Mouse (Mus musculus): ENCODE data around the gene F930015N05Rik. TPM values are rescaled to one million over a fixed set of nuclear protein-coding genes. Genes with fewer than 3 reads are reported as not detected.

The F930015N05Rik gene
- 4.9 and 5.4 TPM in 2 replicates for polyA plus RNA-seq (2016; fragmentation: Nextera tagmentation; extraction: Ambion mirVana)

- ATAC-seq (ENCODE audit: low FRiP score, low read depth), result no peak
- 0% methylated on average over 24 of the region's 24 CpGs for WGBS
- H3K27me3 ChIP-seq, result peaks cover 20% of the 10 kb centered on the region
Observed at GRCm38 (mm10) chr11:64436412-64436727, at the start of gene F930015N05Rik. TSS of gene F930015N05Rik (minus strand) at chr11:64436653.

DNA sequence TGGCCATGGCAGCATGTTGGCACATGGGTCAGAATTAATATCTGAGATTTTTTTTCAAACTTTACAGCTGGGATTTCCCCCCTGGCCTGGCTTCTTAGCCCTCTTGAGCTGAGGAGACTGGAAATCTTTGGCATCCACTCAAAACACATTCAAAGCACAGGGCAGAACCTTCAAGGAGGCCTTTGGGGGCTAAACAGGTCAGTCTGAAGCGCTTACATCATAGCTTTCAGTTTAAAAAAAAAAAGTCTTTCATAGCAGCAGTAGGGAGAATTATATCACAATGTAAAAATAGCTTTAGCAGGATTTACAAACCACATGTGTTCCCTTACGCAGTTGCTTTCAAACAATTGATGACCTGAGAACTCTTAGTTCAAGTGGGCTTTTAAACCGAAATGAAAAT is 45.0 kb upstream of the F930015N05Rik start:
- no peak overlapping the region for H3K27ac ChIP-seq (replicated peaks)
- H3K4me2 ChIP-seq (replicated peaks), result no peak overlapping the region
- no peak overlapping the region for H3K9ac ChIP-seq (replicated peaks)
- WGBS, result 89% methylated on average over 3 of the region's 3 CpGs
- peaks cover 4% of the 10 kb centered on the region; the same call in 1 of the 2 replicates for H3K4me1 ChIP-seq
- no peaks in the 10 kb centered on the region for H3K36me3 ChIP-seq
- no peaks in the 10 kb centered on the region for H3K9me3 ChIP-seq
- no peak for ATAC-seq (ENCODE audit: low FRiP score, low read depth)
- peaks cover 12% of the 10 kb centered on the region for H3K27me3 ChIP-seq
- H3K4me3 ChIP-seq, result no peak overlapping the region

More at GRCm38 (mm10) chr11:64436412-64436727, at the start of gene F930015N05Rik:
- Histone ChIP-seq H3K9ac (replicated peaks) (peak within 1 kb of the TSS; percentile 90), H3K36me3 (no peaks in the 10 kb centered on the region), H3K4me2 (replicated peaks) (peak within 1 kb of the TSS; percentile 89), H3K4me1 (peaks cover 17% of the 10 kb centered on the region), H3K4me3 (peak within 1 kb of the TSS; percentile 63), H3K27ac (replicated peaks) (peak within 1 kb of the TSS; percentile 78), H3K9me3 (no peaks in the 10 kb centered on the region)

GRCm38 (mm10) chr11:64473679-64474078 is 37.2 kb upstream of the F930015N05Rik start:
- Histone ChIP-seq H3K4me2 (replicated peaks) (no peak overlapping the region), H3K4me1 (no peaks in the 10 kb centered on the region), H3K4me3 (no peak overlapping the region), H3K9me3 (no peaks in the 10 kb centered on the region), H3K27ac (replicated peaks) (no peak overlapping the region), H3K9ac (replicated peaks) (no peak overlapping the region), H3K36me3 (no peaks in the 10 kb centered on the region), H3K27me3 (peaks cover 4% of the 10 kb centered on the region; the same call in 1 of the 2 replicates)
- 90% methylated on average over 3 of the region's 3 CpGs for WGBS
- no peak for ATAC-seq (ENCODE audit: low FRiP score, low read depth)

DNA sequence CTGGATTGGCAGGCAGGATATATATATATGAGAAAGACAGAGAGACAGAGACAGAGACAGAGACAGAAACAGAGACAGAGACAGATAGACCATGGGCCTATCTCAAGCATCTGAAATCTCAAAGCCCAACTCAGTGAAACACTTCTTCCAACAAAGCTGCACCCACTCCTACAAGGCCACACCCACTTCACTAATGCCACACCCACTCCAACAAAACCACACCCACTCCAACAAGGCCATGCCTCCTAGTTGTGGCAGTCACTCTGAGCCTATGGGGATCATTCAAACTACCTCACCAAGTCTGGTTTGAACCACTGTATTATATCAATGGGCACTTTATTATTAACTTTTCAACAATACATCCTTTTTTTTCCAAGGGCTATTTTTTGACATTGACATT is 34.2 kb upstream of the F930015N05Rik start:
- Histone ChIP-seq H3K36me3 (no peaks in the 10 kb centered on the region), H3K27ac (replicated peaks) (no peak overlapping the region), H3K4me3 (no peak overlapping the region), H3K9me3 (no peaks in the 10 kb centered on the region), H3K4me1 (no peaks in the 10 kb centered on the region), H3K4me2 (replicated peaks) (no peak overlapping the region), H3K27me3 (0 out of 2 replicates have a peak, but pooled peaks cover 4% of the 10 kb centered on the region), H3K9ac (replicated peaks) (no peak overlapping the region)
- ATAC-seq (ENCODE audit: low FRiP score, low read depth), result no peak

DNA sequence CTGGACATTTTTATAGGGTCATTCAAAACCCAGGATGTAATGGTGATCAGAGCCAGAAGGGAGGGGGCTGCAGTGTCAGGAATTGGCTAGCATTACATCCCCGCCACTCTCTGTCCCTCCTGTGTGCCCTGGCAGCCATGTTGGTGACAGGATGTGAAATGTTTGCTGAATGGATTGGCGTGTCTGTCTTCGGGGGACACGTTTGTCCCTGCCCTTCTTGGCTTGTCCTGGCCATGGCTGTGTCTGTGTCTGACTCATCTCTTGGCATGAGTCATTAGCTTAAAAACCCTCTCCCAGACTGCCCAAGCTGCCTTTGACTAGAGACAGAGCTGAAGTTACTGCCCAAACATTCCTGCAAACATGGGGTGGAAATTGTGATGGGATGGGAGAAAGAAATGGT is 32.3 kb upstream of the F930015N05Rik start:
- Histone ChIP-seq H3K4me3 (no peak overlapping the region), H3K27ac (replicated peaks) (no peak overlapping the region), H3K4me2 (replicated peaks) (no peak overlapping the region), H3K27me3 (0 out of 2 replicates have a peak, but pooled peaks cover 4% of the 10 kb centered on the region), H3K36me3 (no peaks in the 10 kb centered on the region), H3K9ac (replicated peaks) (no peak overlapping the region), H3K9me3 (no peaks in the 10 kb centered on the region), H3K4me1 (no peaks in the 10 kb centered on the region)
- ATAC-seq (ENCODE audit: low FRiP score, low read depth), result no peak
- 88% methylated on average over 4 of the region's 4 CpGs for WGBS

DNA sequence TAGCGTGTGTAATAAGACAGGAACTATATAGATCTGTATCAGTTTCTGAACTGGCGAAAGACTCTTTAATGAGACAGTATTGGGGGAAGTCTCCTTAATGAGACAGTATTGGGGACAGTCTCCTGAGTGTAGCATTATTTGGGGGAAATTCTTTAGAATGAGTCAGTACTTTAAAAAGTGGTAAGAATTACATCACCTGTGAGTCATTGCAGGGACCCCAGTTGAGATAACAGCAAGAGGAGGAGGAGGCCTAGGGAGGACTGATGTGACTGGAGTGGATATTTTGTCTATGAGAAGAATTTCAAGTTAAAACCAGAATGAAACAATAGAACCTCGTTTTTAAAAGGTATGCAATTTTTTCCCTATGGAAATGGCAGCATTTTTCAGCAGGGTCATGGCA is 25.3 kb upstream of the F930015N05Rik start:
- H3K27ac ChIP-seq (replicated peaks), result no peak overlapping the region
- no peak for ATAC-seq (ENCODE audit: low FRiP score, low read depth)
- WGBS, result 83% methylated on average over 3 of the region's 3 CpGs

DNA sequence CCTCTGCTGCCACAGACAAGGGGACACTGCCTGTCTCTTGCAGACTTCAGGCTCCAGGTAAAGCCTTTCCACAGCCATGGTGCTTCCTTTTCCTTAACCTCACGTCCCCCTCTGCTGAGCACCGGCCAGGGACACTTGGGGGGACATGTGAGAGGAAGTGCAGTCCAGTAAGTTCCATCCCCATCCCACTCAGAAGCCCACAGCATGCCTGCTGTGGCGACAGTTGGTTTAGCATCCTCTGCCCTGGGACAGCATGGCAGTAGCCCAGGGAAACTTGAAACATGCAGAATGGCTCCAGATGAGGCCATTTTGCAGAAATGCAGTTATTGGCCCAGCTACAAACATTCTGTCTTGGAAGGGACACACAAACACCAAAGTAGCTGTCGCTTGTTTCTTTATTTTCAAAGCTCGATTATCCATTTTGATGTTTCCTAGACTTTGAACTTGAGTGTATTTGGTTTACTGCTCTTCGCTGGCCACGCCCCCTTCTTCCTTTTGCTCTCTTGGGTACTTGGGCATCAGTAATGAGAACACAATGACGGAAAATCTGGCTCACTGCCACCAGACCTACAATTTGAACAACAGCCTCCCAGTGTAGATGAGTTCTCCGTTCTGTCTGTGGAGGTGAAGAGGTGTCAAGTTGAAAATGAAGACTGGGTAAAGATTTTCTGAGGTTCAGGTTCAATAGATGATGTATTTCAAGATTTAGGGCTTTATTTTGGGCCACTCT is 12.3 kb upstream of the F930015N05Rik start:
- no peak overlapping the region for H3K9ac ChIP-seq (replicated peaks)
- no peaks in the 10 kb centered on the region for H3K27me3 ChIP-seq
- 79% methylated on average over 9 of the region's 9 CpGs for WGBS
- peaks cover 10% of the 10 kb centered on the region for H3K4me1 ChIP-seq
- H3K9me3 ChIP-seq, result no peaks in the 10 kb centered on the region
- H3K27ac ChIP-seq (replicated peaks), result no peak overlapping the region
- H3K36me3 ChIP-seq, result no peaks in the 10 kb centered on the region
- no peak for ATAC-seq (ENCODE audit: low FRiP score, low read depth)
- H3K4me2 ChIP-seq (replicated peaks), result no peak overlapping the region
- H3K4me3 ChIP-seq, result no peak overlapping the region

More for the DNA sequence above, 25.3 kb upstream of the F930015N05Rik start:
- no peak overlapping the region for H3K4me2 ChIP-seq (replicated peaks)
- H3K4me1 ChIP-seq, result no peaks in the 10 kb centered on the region
- no peaks in the 10 kb centered on the region for H3K36me3 ChIP-seq
- H3K27me3 ChIP-seq, result no peaks in the 10 kb centered on the region
- H3K4me3 ChIP-seq, result no peak overlapping the region
- no peaks in the 10 kb centered on the region for H3K9me3 ChIP-seq
- H3K9ac ChIP-seq (replicated peaks), result no peak overlapping the region

DNA sequence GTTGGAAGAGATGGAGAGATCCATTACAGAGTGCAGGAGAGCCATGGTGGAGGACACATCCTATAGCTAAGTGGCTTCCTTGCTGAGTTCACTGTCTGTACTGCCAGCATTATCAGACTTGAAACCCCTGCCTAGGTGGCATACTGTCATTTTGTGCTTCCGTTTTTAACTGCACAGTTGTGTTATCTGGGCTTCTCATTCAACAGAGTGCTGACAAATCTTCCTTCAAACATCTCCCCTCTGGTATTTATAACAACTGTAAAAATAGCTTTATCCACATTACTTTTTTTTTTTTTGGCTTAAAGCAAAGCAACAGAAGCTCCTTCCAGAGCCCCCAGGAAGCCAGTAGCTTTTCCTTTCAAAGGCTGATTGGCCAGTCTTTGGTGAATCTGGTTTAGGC is 8.8 kb upstream of the F930015N05Rik start:
- ATAC-seq (ENCODE audit: low FRiP score, low read depth), result no peak

GRCm38 (mm10) chr11:64442701-64443100 is 6.2 kb upstream of the F930015N05Rik start:
- no peak overlapping the region for H3K27ac ChIP-seq (replicated peaks)
- WGBS, result 42% methylated on average over 3 of the region's 3 CpGs
- H3K9ac ChIP-seq (replicated peaks), result no peak overlapping the region
- no peak overlapping the region for H3K4me3 ChIP-seq
- no peak overlapping the region for H3K4me2 ChIP-seq (replicated peaks)
- no peak for ATAC-seq (ENCODE audit: low FRiP score, low read depth)
- H3K36me3 ChIP-seq, result no peaks in the 10 kb centered on the region
- 0 out of 2 replicates have a peak, but pooled peaks cover 6% of the 10 kb centered on the region for H3K4me1 ChIP-seq
- peaks cover 23% of the 10 kb centered on the region for H3K27me3 ChIP-seq
- H3K9me3 ChIP-seq, result no peaks in the 10 kb centered on the region

More for the DNA sequence above, 8.8 kb upstream of the F930015N05Rik start:
- no peak overlapping the region for H3K4me3 ChIP-seq
- H3K4me1 ChIP-seq, result peaks cover 12% of the 10 kb centered on the region; the same call in 1 of the 2 replicates
- H3K4me2 ChIP-seq (replicated peaks), result no peak overlapping the region
- no peaks in the 10 kb centered on the region for H3K9me3 ChIP-seq
- H3K9ac ChIP-seq (replicated peaks), result no peak overlapping the region
- H3K36me3 ChIP-seq, result no peaks in the 10 kb centered on the region
- WGBS, result 91% methylated on average over 1 of the region's 1 CpGs
- H3K27me3 ChIP-seq, result peaks cover 16% of the 10 kb centered on the region; the same call in 1 of the 2 replicates
- H3K27ac ChIP-seq (replicated peaks), result no peak overlapping the region

GRCm38 (mm10) chr11:64442119-64442518 is 5.7 kb upstream of the F930015N05Rik start:
- H3K9ac ChIP-seq (replicated peaks), result no peak overlapping the region
- peak overlapping the region; percentile 22; the same call in 1 of the 2 replicates for H3K4me2 ChIP-seq (replicated peaks)
- 0 out of 2 replicates have a peak, but pooled peaks cover 6% of the 10 kb centered on the region for H3K4me1 ChIP-seq
- ATAC-seq (ENCODE audit: low FRiP score, low read depth), result no peak
- WGBS, result 34% methylated on average over 8 of the region's 8 CpGs
- no peaks in the 10 kb centered on the region for H3K36me3 ChIP-seq
- H3K9me3 ChIP-seq, result no peaks in the 10 kb centered on the region
- no peak overlapping the region for H3K27ac ChIP-seq (replicated peaks)
- H3K27me3 ChIP-seq, result peaks cover 24% of the 10 kb centered on the region
- H3K4me3 ChIP-seq, result no peak overlapping the region

- H3K9ac ChIP-seq (replicated peaks), result no peak overlapping the region
- no peak overlapping the region for H3K27ac ChIP-seq (replicated peaks)
- H3K4me2 ChIP-seq (replicated peaks), result peak overlapping the region; percentile 89
- H3K27me3 ChIP-seq, result peaks cover 24% of the 10 kb centered on the region
- 25% methylated on average over 3 of the region's 3 CpGs for WGBS
- 0 out of 2 replicates have a peak overlapping the region, but pooled peaks have one; percentile 2 for H3K4me3 ChIP-seq
- no peaks in the 10 kb centered on the region for H3K36me3 ChIP-seq
- H3K9me3 ChIP-seq, result no peaks in the 10 kb centered on the region
- no peak for ATAC-seq (ENCODE audit: low FRiP score, low read depth)
- peaks cover 23% of the 10 kb centered on the region for H3K4me1 ChIP-seq
Observed at GRCm38 (mm10) chr11:64438909-64439308, 2.5 kb upstream of the F930015N05Rik start.

DNA sequence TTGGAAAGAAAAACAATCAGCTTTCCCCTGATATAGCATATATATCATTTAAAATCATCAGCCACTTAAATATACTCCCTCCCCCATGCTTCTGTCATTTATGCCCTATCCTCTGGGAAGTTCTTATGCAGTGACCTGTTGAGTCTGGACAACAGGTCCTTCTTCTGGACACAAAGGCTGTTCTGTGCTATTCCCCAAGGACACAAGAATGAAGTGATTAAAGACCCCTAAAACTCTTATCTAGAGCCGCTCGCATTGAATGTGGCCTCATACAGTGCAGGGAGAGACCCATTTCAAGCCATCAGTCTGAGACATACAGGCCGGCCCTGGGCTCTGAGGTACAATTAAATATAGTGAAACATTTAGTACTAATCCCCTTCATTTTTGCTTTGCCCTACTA is 1.3 kb upstream of the F930015N05Rik start:
- no peak for ATAC-seq (ENCODE audit: low FRiP score, low read depth)
- H3K9ac ChIP-seq (replicated peaks), result no peak overlapping the region
- H3K4me3 ChIP-seq, result peak overlapping the region; percentile 12
- peaks cover 23% of the 10 kb centered on the region for H3K4me1 ChIP-seq
- H3K9me3 ChIP-seq, result no peaks in the 10 kb centered on the region
- no peak overlapping the region for H3K27ac ChIP-seq (replicated peaks)
- peak overlapping the region; percentile 89 for H3K4me2 ChIP-seq (replicated peaks)
- H3K36me3 ChIP-seq, result no peaks in the 10 kb centered on the region
- peaks cover 21% of the 10 kb centered on the region for H3K27me3 ChIP-seq
- WGBS, result 25% methylated on average over 3 of the region's 3 CpGs
